Mouse (Mus musculus) right cerebral cortex, postnatal 36 days (tissue): ENCODE results near the gene Kif19a.

ENCODE experiments used
- DNase-seq, 2 experiments: peaks; one replicate each; pipeline ENCODE4 v3.0.0; 2022; ENCODE audit warnings: low spot score in 2 of 2, mixed read lengths in 1 of 2

Gene Kif19a

GRCm38 (mm10) chr11:114807025-114807424, 41.8 kb downstream of the Kif19a start:
- DNase-seq = no peak

GRCm38 (mm10) chr11:114807686-114808427, 42.7 kb downstream of the Kif19a start:
- DNase-seq = no peak

GRCm38 (mm10) chr11:114809371-114809770, 44.2 kb downstream of the Kif19a start:
- DNase-seq = no peak

GRCm38 (mm10) chr11:114810344-114810743, 45.2 kb downstream of the Kif19a start:
- no peak for DNase-seq

- peak; percentile 72 to 80 for DNase-seq
Observed at GRCm38 (mm10) chr11:114812731-114813240, 47.6 kb downstream of the Kif19a start.

GRCm38 (mm10) chr11:114814873-114815592, 49.8 kb downstream of the Kif19a start:
- DNase-seq = no peak

- DNase-seq = no peak
Observed at GRCm38 (mm10) chr11:114816934-114817333, 51.7 kb downstream of the Kif19a start.

GRCm38 (mm10) chr11:114818185-114818584, 53.0 kb downstream of the Kif19a start:
- no peak for DNase-seq

GRCm38 (mm10) chr11:114819110-114819509, 53.9 kb downstream of the Kif19a start:
- no peak for DNase-seq

- DNase-seq = no peak
Observed at GRCm38 (mm10) chr11:114820444-114820843, 55.3 kb downstream of the Kif19a start.

- DNase-seq = no peak
Observed at GRCm38 (mm10) chr11:114821325-114821724, 56.1 kb downstream of the Kif19a start.

GRCm38 (mm10) chr11:114822727-114823126, 57.5 kb downstream of the Kif19a start:
- DNase-seq = peak; percentile 88 to 90

- no peak for DNase-seq
Observed at GRCm38 (mm10) chr11:114823199-114823725, 58.1 kb downstream of the Kif19a start.

GRCm38 (mm10) chr11:114826686-114827085, 61.5 kb downstream of the Kif19a start:
- no peak for DNase-seq

- no peak for DNase-seq
Observed at GRCm38 (mm10) chr11:114829499-114830432, 64.6 kb downstream of the Kif19a start.

- DNase-seq = no peak
Observed at GRCm38 (mm10) chr11:114830433-114830773, 65.2 kb downstream of the Kif19a start.

- no peak for DNase-seq
Observed at GRCm38 (mm10) chr11:114833166-114833565, 68.0 kb downstream of the Kif19a start.
